Mouse (Mus musculus): Measurements from ENCODE around the gene Fam174a.
A peak's percentile ranks its signal among the peaks of the same experiment; 100 is the strongest.

Gene Fam174a

GRCm38 (mm10) chr1:95313393-95314228 is at the start of gene Fam174a:
Gene Fam174a, plus strand, starts transcription at chr1:95313623.
- DNase-seq = peak; percentile 94

GRCm38 (mm10) chr1:95263843-95264242 is 49.6 kb upstream of the Fam174a start:
- DNase-seq = no peak

- no peak for DNase-seq
Observed at GRCm38 (mm10) chr1:95267950-95268724, 45.3 kb upstream of the Fam174a start.

- no peak for DNase-seq
Observed at GRCm38 (mm10) chr1:95273321-95273720, 40.1 kb upstream of the Fam174a start.

- no peak for DNase-seq
Observed at GRCm38 (mm10) chr1:95308324-95308723, 5.1 kb upstream of the Fam174a start.

GRCm38 (mm10) chr1:95314229-95314555 is 769 bp downstream of the Fam174a start:
- no peak for DNase-seq

GRCm38 (mm10) chr1:95315981-95316380 is 2.6 kb downstream of the Fam174a start:
- no peak for DNase-seq

GRCm38 (mm10) chr1:95322219-95322618 is 8.8 kb downstream of the Fam174a start:
- DNase-seq = no peak

GRCm38 (mm10) chr1:95323004-95323403 is 9.6 kb downstream of the Fam174a start:
- no peak for DNase-seq

GRCm38 (mm10) chr1:95326856-95327255 is 13.4 kb downstream of the Fam174a start:
- no peak for DNase-seq

GRCm38 (mm10) chr1:95339618-95340017 is 26.2 kb downstream of the Fam174a start:
- DNase-seq = no peak

GRCm38 (mm10) chr1:95342242-95342641 is 28.8 kb downstream of the Fam174a start:
- no peak for DNase-seq

GRCm38 (mm10) chr1:95343585-95344485 is 30.4 kb downstream of the Fam174a start:
- DNase-seq = no peak

- DNase-seq = no peak
Observed at GRCm38 (mm10) chr1:95354146-95354545, 40.7 kb downstream of the Fam174a start.

- no peak for DNase-seq
Observed at GRCm38 (mm10) chr1:95356904-95357303, 43.5 kb downstream of the Fam174a start.

GRCm38 (mm10) chr1:95363692-95364091 is 50.3 kb downstream of the Fam174a start:
- DNase-seq = no peak

- DNase-seq = no peak
Observed at GRCm38 (mm10) chr1:95366616-95367373, 53.4 kb downstream of the Fam174a start.

- no peak for DNase-seq
Observed at GRCm38 (mm10) chr1:95367748-95368147, 54.3 kb downstream of the Fam174a start.

- no peak for DNase-seq
Observed at GRCm38 (mm10) chr1:95375443-95375842, 62.0 kb downstream of the Fam174a start.

- DNase-seq = no peak
Observed at GRCm38 (mm10) chr1:95381028-95381427, 67.6 kb downstream of the Fam174a start.

Measured in kidney, adult 11 months (tissue).